Mouse (Mus musculus) adrenal gland, adult 2 months (tissue): Measurements from ENCODE around the gene Ccdc60. TPM values are rescaled to one million over a fixed set of nuclear protein-coding genes. Genes with fewer than 3 reads are reported as not detected.

Source experiments
- DNase-seq: peaks from one replicate; pipeline ENCODE4 v3.0.0; 2021
- polyA plus RNA-seq: library from polyadenylated mRNA; depleted of rRNA; stranded (reverse); fragments of >200 nt; gene quantifications from 2 replicates; pipeline ENCODE4 v1.2.3, GENCODE M21; 2012
- total RNA-seq, 2 experiments: library from RNA; stranded (reverse); gene quantifications; 2 replicates each; pipeline ENCODE4 v1.2.3; 2021

The Ccdc60 gene
- total and polyA plus RNA-seq, 3 experiments, result not detected

- DNase-seq, result no peak
Observed at GRCm38 (mm10) chr5:116271511-116272227, 17.1 kb downstream of the Ccdc60 start.

- DNase-seq, result no peak
Observed at GRCm38 (mm10) chr5:116269212-116270145, 19.3 kb downstream of the Ccdc60 start.

- no peak for DNase-seq
Observed at GRCm38 (mm10) chr5:116262689-116263088, 26.1 kb downstream of the Ccdc60 start.

GRCm38 (mm10) chr5:116261944-116262343 lies 26.8 kb downstream of the Ccdc60 start:
- no peak for DNase-seq

- no peak for DNase-seq
Observed at GRCm38 (mm10) chr5:116260356-116260755, 28.4 kb downstream of the Ccdc60 start.

- no peak for DNase-seq
Observed at GRCm38 (mm10) chr5:116258321-116258860, 30.4 kb downstream of the Ccdc60 start.

GRCm38 (mm10) chr5:116253914-116254313 lies 34.9 kb downstream of the Ccdc60 start:
- DNase-seq, result no peak

GRCm38 (mm10) chr5:116252186-116252585 lies 36.6 kb downstream of the Ccdc60 start:
- DNase-seq, result no peak

GRCm38 (mm10) chr5:116246642-116247041 lies 42.1 kb downstream of the Ccdc60 start:
- DNase-seq, result peak; percentile 34

GRCm38 (mm10) chr5:116244476-116244875 lies 44.3 kb downstream of the Ccdc60 start:
- DNase-seq, result no peak

- no peak for DNase-seq
Observed at GRCm38 (mm10) chr5:116243622-116244021, 45.2 kb downstream of the Ccdc60 start.

GRCm38 (mm10) chr5:116231841-116232643 lies 56.7 kb downstream of the Ccdc60 start:
- DNase-seq, result peak; percentile 38

- DNase-seq, result no peak
Observed at GRCm38 (mm10) chr5:116228414-116228813, 60.4 kb downstream of the Ccdc60 start.

- DNase-seq, result no peak
Observed at GRCm38 (mm10) chr5:116224023-116224422, 64.8 kb downstream of the Ccdc60 start.

- DNase-seq, result no peak
Observed at GRCm38 (mm10) chr5:116221916-116222315, 66.9 kb downstream of the Ccdc60 start.

- no peak for DNase-seq
Observed at GRCm38 (mm10) chr5:116219288-116219687, 69.5 kb downstream of the Ccdc60 start.

- DNase-seq, result no peak
Observed at GRCm38 (mm10) chr5:116212706-116213105, 76.1 kb downstream of the Ccdc60 start.

GRCm38 (mm10) chr5:116209378-116210091 lies 79.2 kb downstream of the Ccdc60 start:
- DNase-seq, result no peak

- no peak for DNase-seq
Observed at GRCm38 (mm10) chr5:116208741-116209368, 79.9 kb downstream of the Ccdc60 start.

- DNase-seq, result no peak
Observed at GRCm38 (mm10) chr5:116202692-116203091, 86.1 kb downstream of the Ccdc60 start.

- DNase-seq, result no peak
Observed at GRCm38 (mm10) chr5:116194499-116194898, 94.3 kb downstream of the Ccdc60 start.
